Mouse (Mus musculus): ENCODE data around the gene Acta1.

Acta1 gene

GRCm38 (mm10) chr8:123894502-123895097, at the start of gene Acta1:
TSS of gene Acta1 (minus strand) at chr8:123894751.
- no peak for DNase-seq

GRCm38 (mm10) chr8:123929026-123929425, 34.5 kb upstream of the Acta1 start:
- DNase-seq, result no peak

GRCm38 (mm10) chr8:123925671-123926070, 31.1 kb upstream of the Acta1 start:
- DNase-seq, result no peak

GRCm38 (mm10) chr8:123924719-123925118, 30.2 kb upstream of the Acta1 start:
- DNase-seq, result peak; percentile 78

- DNase-seq, result no peak
These were observed 20.1 kb upstream of the Acta1 start for GRCm38 (mm10) chr8:123914635-123915034.

GRCm38 (mm10) chr8:123912265-123912664, 17.7 kb upstream of the Acta1 start:
- no peak for DNase-seq

GRCm38 (mm10) chr8:123907604-123908003, 13.1 kb upstream of the Acta1 start:
- DNase-seq, result no peak

- no peak for DNase-seq
These were observed 8.1 kb upstream of the Acta1 start for GRCm38 (mm10) chr8:123902653-123903052.

GRCm38 (mm10) chr8:123899366-123899765, 4.8 kb upstream of the Acta1 start:
- no peak for DNase-seq

- no peak for DNase-seq
These were observed 4.0 kb upstream of the Acta1 start for GRCm38 (mm10) chr8:123898576-123898975.

- DNase-seq, result no peak
These were observed 2.2 kb upstream of the Acta1 start for GRCm38 (mm10) chr8:123896774-123897173.

GRCm38 (mm10) chr8:123896366-123896761, 1.8 kb upstream of the Acta1 start:
- DNase-seq, result no peak

GRCm38 (mm10) chr8:123895680-123896365, 1.3 kb upstream of the Acta1 start:
- DNase-seq, result no peak

- no peak for DNase-seq
These were observed 679 bp upstream of the Acta1 start for GRCm38 (mm10) chr8:123895230-123895629.

GRCm38 (mm10) chr8:123893413-123893812, 1.1 kb downstream of the Acta1 start:
- DNase-seq, result no peak

- DNase-seq, result peak; percentile 37
These were observed 1.9 kb downstream of the Acta1 start for GRCm38 (mm10) chr8:123892586-123893155.

- peak; percentile 71 for DNase-seq
These were observed 2.5 kb downstream of the Acta1 start for GRCm38 (mm10) chr8:123891883-123892585.

GRCm38 (mm10) chr8:123891271-123891670, 3.3 kb downstream of the Acta1 start:
- peak; percentile 31 for DNase-seq

- DNase-seq, result no peak
These were observed 4.8 kb downstream of the Acta1 start for GRCm38 (mm10) chr8:123889797-123890196.

GRCm38 (mm10) chr8:123887956-123888355, 6.6 kb downstream of the Acta1 start:
- DNase-seq, result no peak

- DNase-seq, result no peak
These were observed 7.4 kb downstream of the Acta1 start for GRCm38 (mm10) chr8:123887163-123887562.

- peak; percentile 33 for DNase-seq
These were observed 9.6 kb downstream of the Acta1 start for GRCm38 (mm10) chr8:123884721-123885565.

- DNase-seq, result no peak
These were observed 11.5 kb downstream of the Acta1 start for GRCm38 (mm10) chr8:123883094-123883493.
